29 mouse cellular contexts compared by ENCODE assay signal in the genomic region with DNA sequence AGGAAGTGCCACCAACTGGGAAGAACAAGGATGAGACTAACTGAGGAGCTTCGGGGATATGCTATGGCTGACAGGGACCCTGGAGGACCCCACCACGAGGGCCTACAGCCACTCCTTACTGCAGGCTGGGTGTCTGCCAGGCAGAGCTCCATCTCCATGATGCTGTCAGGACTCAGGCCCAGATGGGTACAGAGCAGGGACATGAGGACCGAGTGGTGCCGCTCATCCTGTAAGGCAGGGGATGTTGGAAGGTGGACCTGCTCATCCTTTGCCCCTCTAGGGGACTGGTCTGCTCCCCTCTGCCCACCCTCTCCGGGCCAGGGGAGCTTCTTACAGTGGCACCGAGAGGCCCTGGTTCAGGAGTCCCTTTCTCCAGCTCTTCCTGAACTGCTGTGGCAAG. TPM values are rescaled to one million over a fixed set of nuclear protein-coding genes. Genes with fewer than 3 reads are reported as not detected.
DNase-seq lines count a peak whose midpoint lies in the region; ATAC-seq and TF ChIP-seq lines count a peak whose summit lies in the region.
"Had no signal": no experiment of that assay in that cellular context is flagged by ENCODE, and none has a peak within 500 bp of the region (broad histone marks: within the 10 kb centered on the region; RNA-seq: fewer than 3 reads in every experiment).

No protein-coding gene starts in this region.

- no peak overlapping the region for H3K4me3 ChIP-seq in neural tube, embryonic 13.5 days
- no peak overlapping the region for H3K4me3 ChIP-seq in neural tube, embryonic 15.5 days (replicated peaks)
- peak overlapping the region; percentile 78 for H3K4me3 ChIP-seq in small intestine, adult 2 months (ENCODE audit: low read depth, low read length)
- H3K4me3 ChIP-seq: embryonic facial prominence, embryonic 15.5 days; heart, embryonic 13.5 days; hindbrain, embryonic 10.5 days; hindbrain, embryonic 15.5 days; limb, embryonic 15.5 days; midbrain, embryonic 12.5 days had no signal

- 0 out of 2 replicates have a peak overlapping the region, but pooled peaks have one; percentile 2 for H3K9ac ChIP-seq in neural tube, embryonic 13.5 days
- H3K9ac ChIP-seq in neural tube, embryonic 15.5 days (replicated peaks) = no peak overlapping the region; the same call in 1 of the 2 replicates
- H3K9ac ChIP-seq: embryonic facial prominence, embryonic 15.5 days; forebrain, postnatal 0 days; hindbrain, embryonic 15.5 days; limb, embryonic 15.5 days; liver, embryonic 14.5 days; lung, embryonic 14.5 days; midbrain, embryonic 12.5 days had no signal

- peak; percentile 31 for DNase-seq in cerebellum, adult 11 months
- no peak for DNase-seq in cerebellum, postnatal 4 days (ENCODE audit: low spot score in 2 of 2)
- DNase-seq in kidney, adult 11 months = peak; percentile 22
- no peak for DNase-seq in kidney, postnatal 10 days
- DNase-seq in thymus, adult 18-20 months = no peak
- DNase-seq: adrenal gland, adult 2 months; adrenal gland, postnatal 36 days; forebrain, postnatal 0 days; heart, postnatal 10 days; kidney, adult 8-10 months; kidney, postnatal 14 days; layer of hippocampus, adult 9-11 months; lung, embryonic 14.5 days; lung, postnatal 14 days; right cerebral cortex, adult 18-20 months; thymus, postnatal 4 days had no signal

- no peak for TF ChIP-seq CTCF in small intestine, adult 2 months (IDR thresholded peaks at IDR 0.05; ENCODE audit: extremely low read depth, insufficient read length, insufficient replicate concordance, low read depth, low read length)

- H3K9me3 ChIP-seq in neural tube, embryonic 13.5 days = no peaks in the 10 kb centered on the region
- H3K9me3 ChIP-seq in neural tube, embryonic 15.5 days (replicated peaks) = no peaks in the 10 kb centered on the region
- H3K9me3 ChIP-seq: embryonic facial prominence, embryonic 15.5 days; forebrain, embryonic 12.5 days; heart, embryonic 13.5 days; hindbrain, embryonic 10.5 days; hindbrain, embryonic 15.5 days; limb, embryonic 10.5 days; limb, embryonic 15.5 days; midbrain, embryonic 12.5 days had no signal

- H3K4me2 ChIP-seq in neural tube, embryonic 13.5 days = no peak overlapping the region
- no peak overlapping the region for H3K4me2 ChIP-seq in neural tube, embryonic 15.5 days
- H3K4me2 ChIP-seq: embryonic facial prominence, embryonic 15.5 days; forebrain, embryonic 12.5 days; limb, embryonic 15.5 days; lung, embryonic 14.5 days; midbrain, embryonic 12.5 days had no signal

- WGBS in neural tube, embryonic 13.5 days = 91% methylated on average over 6 of the region's 6 CpGs
- 91% methylated on average over 6 of the region's 6 CpGs for WGBS in neural tube, embryonic 15.5 days
- WGBS in small intestine, adult 2 months = 87% methylated on average over 6 of the region's 6 CpGs

- no peak for ATAC-seq in neural tube, embryonic 13.5 days (ENCODE audit: low read depth)
- ATAC-seq in neural tube, embryonic 15.5 days (ENCODE audit: low FRiP score) = no peak
- ATAC-seq: forebrain, postnatal 0 days had no signal

- peaks cover 57% of the 10 kb centered on the region for H3K36me3 ChIP-seq in neural tube, embryonic 13.5 days
- peaks cover 53% of the 10 kb centered on the region for H3K36me3 ChIP-seq in neural tube, embryonic 15.5 days
- H3K36me3 ChIP-seq in small intestine, adult 2 months (ENCODE audit: control insufficient read depth, insufficient read depth, low read length) = peaks cover 46% of the 10 kb centered on the region

- no peak overlapping the region for H3K27ac ChIP-seq in neural tube, embryonic 13.5 days (replicated peaks)
- no peak overlapping the region for H3K27ac ChIP-seq in neural tube, embryonic 15.5 days (replicated peaks)
- H3K27ac ChIP-seq in small intestine, adult 2 months (ENCODE audit: insufficient read depth, low read depth, low read length) = no peak overlapping the region
- H3K27ac ChIP-seq: embryonic facial prominence, embryonic 15.5 days; forebrain, embryonic 12.5 days; heart, embryonic 13.5 days; hindbrain, embryonic 10.5 days; hindbrain, embryonic 15.5 days; limb, embryonic 10.5 days; limb, embryonic 15.5 days; liver, embryonic 14.5 days; midbrain, embryonic 12.5 days had no signal

- TF ChIP-seq POLR2A in small intestine, adult 2 months (IDR thresholded peaks at IDR 0.05; ENCODE audit: low read depth, low read length) = no peak

- peaks cover 11% of the 10 kb centered on the region for H3K4me1 ChIP-seq in neural tube, embryonic 13.5 days (replicated peaks)
- peaks cover 15% of the 10 kb centered on the region for H3K4me1 ChIP-seq in neural tube, embryonic 15.5 days
- peaks cover 6% of the 10 kb centered on the region; the same call in 1 of the 2 replicates for H3K4me1 ChIP-seq in small intestine, adult 2 months (ENCODE audit: control insufficient read depth, insufficient read depth, insufficient read length, low read length)

- H3K27me3 ChIP-seq in neural tube, embryonic 13.5 days = no peaks in the 10 kb centered on the region
- H3K27me3 ChIP-seq in neural tube, embryonic 15.5 days (replicated peaks) = no peaks in the 10 kb centered on the region
- H3K27me3 ChIP-seq in small intestine, adult 2 months (ENCODE audit: control insufficient read depth, insufficient read depth, low read length) = no peaks in the 10 kb centered on the region
- H3K27me3 ChIP-seq: embryonic facial prominence, embryonic 15.5 days; forebrain, embryonic 12.5 days; heart, embryonic 13.5 days; hindbrain, embryonic 15.5 days; limb, embryonic 15.5 days; midbrain, embryonic 12.5 days had no signal

RNA-seq across cellular contexts. Expression of gene Dnpep, which starts 2.8 kb away (rescaled TPM):
- polyA plus RNA-seq in neural tube, embryonic 13.5 days (2015; fragmentation: Nextera tagmentation; extraction: Ambion mirVana) = 187 and 190 TPM in 2 replicates
- polyA plus RNA-seq in neural tube, embryonic 15.5 days (2015; fragmentation: Nextera tagmentation; extraction: Ambion mirVana) = 145 and 154 TPM in 2 replicates
- polyA plus RNA-seq in small intestine, adult 2 months (2012; rRNA removed) = 157 and 865 TPM in 2 replicates

RNA-seq across cellular contexts. Expression of gene Resp18, which starts 36.8 kb away (rescaled TPM):
- 116 and 131 TPM in 2 replicates for polyA plus RNA-seq in neural tube, embryonic 13.5 days (2015; fragmentation: Nextera tagmentation; extraction: Ambion mirVana)
- 241 and 302 TPM in 2 replicates for polyA plus RNA-seq in neural tube, embryonic 15.5 days (2015; fragmentation: Nextera tagmentation; extraction: Ambion mirVana)
- polyA plus RNA-seq in small intestine, adult 2 months (2012; rRNA removed) = 1.8 and 6.2 TPM in 2 replicates
- polyA plus RNA-seq: heart, embryonic 13.5 days; limb, embryonic 10.5 days; liver, embryonic 14.5 days; lung, embryonic 14.5 days; spleen, adult 2 months had no signal

RNA-seq across cellular contexts. Expression of gene Des, which starts 45.1 kb away (rescaled TPM):
- 3.3 and 7.7 TPM in 2 replicates for polyA plus RNA-seq in neural tube, embryonic 13.5 days (2015; fragmentation: Nextera tagmentation; extraction: Ambion mirVana)
- 10.9 and 16.0 TPM in 2 replicates for polyA plus RNA-seq in neural tube, embryonic 15.5 days (2015; fragmentation: Nextera tagmentation; extraction: Ambion mirVana)
- polyA plus RNA-seq in small intestine, adult 2 months (2012; rRNA removed) = 152 and 216 TPM in 2 replicates

RNA-seq across cellular contexts. Expression of gene Ptprn, which starts 50.7 kb away (rescaled TPM):
- polyA plus RNA-seq in neural tube, embryonic 13.5 days (2015; fragmentation: Nextera tagmentation; extraction: Ambion mirVana) = 15.8 and 19.2 TPM in 2 replicates
- 25.6 and 32.4 TPM in 2 replicates for polyA plus RNA-seq in neural tube, embryonic 15.5 days (2015; fragmentation: Nextera tagmentation; extraction: Ambion mirVana)
- polyA plus RNA-seq in small intestine, adult 2 months (2012; rRNA removed) = 2.8 and 6.2 TPM in 2 replicates

Comparison
In these comparisons a context has a peak if more than half of its experiments do, and no peak if none do; other contexts are left out.
1. DNase-seq: peak in cerebellum, adult 11 months (single experiment) and kidney, adult 11 months (single experiment); none in cerebellum, postnatal 4 days (0 of 2), kidney, postnatal 10 days (single experiment) and thymus, adult 18-20 months (0 of 2).
2. RNA of gene Resp18, which starts 36.8 kb away (polyA plus RNA-seq): 241 to 302 TPM in neural tube, embryonic 15.5 days and 116 to 131 TPM in neural tube, embryonic 13.5 days; 1.8 to 6.2 TPM in small intestine, adult 2 months; every median in the first group is over 10 times any median in the second.